Mouse (Mus musculus) kidney, adult 2 months (tissue): ENCODE data around the gene Maml3.

Experiments
- CTCF ChIP-seq: fragments of 200-500 bp; conservative IDR thresholded peaks from 2 replicates; pipeline ENCODE4 v1.5.1; 2011; ENCODE audit warnings: low read depth, mild to moderate bottlenecking, control low read depth, low read length, moderate library complexity, mixed read lengths; ENCODE audit not compliant: insufficient read depth, insufficient read length
- POLR2A ChIP-seq: fragments of 200-500 bp; IDR thresholded peaks from one replicate; pipeline ENCODE4 v1.6.1; 2011; ENCODE audit warnings: low read depth, low read length, control low read depth

- TF ChIP-seq CTCF (no peak), POLR2A (no peak)
These were observed 213.2 kb downstream of the Maml3 start for GRCm38 (mm10) chr3:51891562-51892119.
